Mouse (Mus musculus) MEL (cell line): ENCODE measurements around the gene Gm29094. TPM values are rescaled to one million over a fixed set of nuclear protein-coding genes. Genes with fewer than 3 reads are reported as not detected.
"Not testable (repeated sequence)": the region's sequence is repeated elsewhere in the genome, so short reads cannot be mapped to it uniquely, and the experiment has no call there.

Source experiments
- DNase-seq: peaks from one replicate; pipeline ENCODE4 v3.0.0; 2011; ENCODE audit warnings: low read depth, low spot score
- H3K27ac ChIP-seq: 2 replicates; pipeline ENCODE4 v1.5.1; 2012; ENCODE audit warnings: low read depth, mild to moderate bottlenecking, control low read depth, low read length, moderate library complexity; ENCODE audit not compliant: control insufficient read depth
- H3K27me3 ChIP-seq, 2 experiments: fragments of 150-350 bp in 1 of 2; sonication (generic) in 1 of 2; 2 replicates each; pipeline ENCODE4 v1.6.1; 2012; ENCODE audit warnings: low read length in 2 of 2, mild to moderate bottlenecking in 2 of 2, improper control_type of control experiment in 1 of 2, moderate library complexity in 1 of 2; ENCODE audit not compliant: insufficient read depth in 2 of 2, control insufficient read depth in 1 of 2
- H3K36me3 ChIP-seq, 2 experiments: 2 replicates each; pipeline ENCODE4 v1.6.1; 2012 to 2014; ENCODE audit warnings: low read length in 2 of 2, improper control_type of control experiment in 1 of 2, inconsistent platforms in 1 of 2, mild to moderate bottlenecking in 1 of 2; ENCODE audit not compliant: insufficient read depth in 2 of 2, control insufficient read depth in 1 of 2
- H3K4me1 ChIP-seq, 2 experiments: fragments of 150-350 bp in 1 of 2; sonication (generic) in 1 of 2; 2 replicates each; pipeline ENCODE4 v1.6.1; 2012; ENCODE audit warnings: low read length in 2 of 2, improper control_type of control experiment in 1 of 2, mild to moderate bottlenecking in 1 of 2; ENCODE audit not compliant: insufficient read depth in 2 of 2, control insufficient read depth in 1 of 2
- H3K4me3 ChIP-seq, 2 experiments: fragments of 150-350 bp in 1 of 2; sonication (generic) in 1 of 2; 2 replicates each; pipeline ENCODE4 v1.5.1; 2012; ENCODE audit warnings: low read depth in 2 of 2, low read length in 2 of 2, mild to moderate bottlenecking in 2 of 2, moderate library complexity in 2 of 2, control low read depth in 1 of 2, improper control_type of control experiment in 1 of 2; ENCODE audit not compliant: control insufficient read depth in 1 of 2, insufficient read depth in 1 of 2
- H3K79me2 ChIP-seq: 2 replicates; pipeline ENCODE4 v1.6.1; 2012; ENCODE audit warnings: mild to moderate bottlenecking, low read length, moderate library complexity; ENCODE audit not compliant: control insufficient read depth, poor library complexity, insufficient read depth
- H3K9ac ChIP-seq: 2 replicates; pipeline ENCODE4 v1.6.1; 2012; ENCODE audit warnings: low read depth, mild to moderate bottlenecking, control low read depth, low read length, moderate library complexity; ENCODE audit not compliant: control insufficient read depth, poor library complexity, severe bottlenecking
- H3K9me3 ChIP-seq: fragments of 150-350 bp; sonication (generic); replicated peaks from 2 replicates; pipeline ENCODE4 v1.6.1; 2012; ENCODE audit warnings: mild to moderate bottlenecking, low read length, improper control_type of control experiment, moderate library complexity; ENCODE audit not compliant: insufficient read depth
- CTCF ChIP-seq, 3 experiments: IDR thresholded peaks in 2 of 3; conservative IDR thresholded peaks in 1 of 3; 2 replicates each; pipeline ENCODE4 v1.5.1; 2011 to 2012; ENCODE audit warnings: low read length in 3 of 3, low read depth in 2 of 3, mild to moderate bottlenecking in 2 of 3, improper control_type of control experiment in 1 of 3, inconsistent platforms in 1 of 3, mixed read lengths in 1 of 3, moderate library complexity in 1 of 3; ENCODE audit not compliant: control insufficient read depth in 1 of 3, insufficient read depth in 1 of 3, poor library complexity in 1 of 3, severe bottlenecking in 1 of 3
- HCFC1 ChIP-seq: IDR thresholded peaks from 2 replicates; pipeline ENCODE4 v1.6.1; 2012; ENCODE audit warnings: low read depth, mild to moderate bottlenecking, inconsistent platforms, low read length, improper control_type of control experiment, moderate library complexity
- NRF1 ChIP-seq: IDR thresholded peaks from 2 replicates; pipeline ENCODE4 v1.6.1; 2014; ENCODE audit warnings: low read depth, mild to moderate bottlenecking, inconsistent platforms, low read length, improper control_type of control experiment, moderate library complexity; ENCODE audit not compliant: poor library complexity, insufficient read depth, severe bottlenecking
- ZNF384 ChIP-seq: IDR thresholded peaks from 2 replicates; pipeline ENCODE4 v1.6.1; 2012; ENCODE audit warnings: low read depth, mild to moderate bottlenecking, inconsistent platforms, low read length, improper control_type of control experiment
- polyA plus RNA-seq, 2 experiments: library from polyadenylated mRNA; stranded (reverse) in 1 of 2; unstranded in 1 of 2; fragments of >175 nt in 1 of 2; fragments of >200 nt in 1 of 2; gene quantifications; 2 replicates each; pipeline versions ENCODE4 v1.2.1 to v1.2.4; 2012; ENCODE audit warnings: low replicate concordance in 2 of 2, low read depth in 1 of 2; ENCODE audit not compliant: insufficient read length in 2 of 2, insufficient read depth in 1 of 2, missing spikeins in 1 of 2
- total RNA-seq: library from RNA; depleted of rRNA; stranded (reverse); fragments of 300-350 nt; gene quantifications from 2 replicates; pipeline ENCODE4 v1.2.3, GENCODE M21; 2012

Gm29094 gene
- total and polyA plus RNA-seq, 3 experiments, result not detected

- DNase-seq, result peak; percentile 47
- H3K27ac ChIP-seq, result peak overlapping the region; percentile 84
- peak overlapping the region; percentile 73 for H3K9ac ChIP-seq
- H3K9me3 ChIP-seq, H3K27me3 ChIP-seq, H3K4me1 ChIP-seq, H3K79me2 ChIP-seq, H3K36me3 ChIP-seq: not testable (repeated sequence)
- TF ChIP-seq HCFC1 (0 out of 2 replicates have a peak, but pooled peaks have one; percentile 14), NRF1 (peak; percentile 55), ZNF384 (peak; percentile 82)
- peak overlapping the region; percentile 64 to 84 for H3K4me3 ChIP-seq
Measured at GRCm38 (mm10) chr9:89211065-89211858, 12.1 kb downstream of the Gm29094 start.

- H3K27ac ChIP-seq, DNase-seq, H3K36me3 ChIP-seq, H3K4me1 ChIP-seq, H3K79me2 ChIP-seq, H3K9me3 ChIP-seq, H3K27me3 ChIP-seq, H3K9ac ChIP-seq, H3K4me3 ChIP-seq: not testable (repeated sequence)
- 0 out of 6 replicates have a peak, but pooled peaks of 1 of the 3 experiments have one; percentile 12 for TF ChIP-seq CTCF (IDR thresholded peaks at IDR 0.05 in 2 of 3, conservative IDR thresholded peaks at IDR 0.05 in 1 of 3; ENCODE audit: control insufficient read depth in 1 of 3, insufficient read depth in 1 of 3, low read depth in 2 of 3, low read length in 3 of 3, poor library complexity in 1 of 3, severe bottlenecking in 1 of 3)
Measured at GRCm38 (mm10) chr9:89212428-89212827, 13.2 kb downstream of the Gm29094 start.

GRCm38 (mm10) chr9:89218174-89218573 is 19.0 kb downstream of the Gm29094 start:
- not testable (repeated sequence) for H3K9me3 ChIP-seq, H3K27me3 ChIP-seq, H3K79me2 ChIP-seq, H3K4me1 ChIP-seq, H3K27ac ChIP-seq, H3K9ac ChIP-seq, H3K36me3 ChIP-seq, DNase-seq, H3K4me3 ChIP-seq

- not testable (repeated sequence) for H3K27ac ChIP-seq, H3K4me3 ChIP-seq, H3K9me3 ChIP-seq, H3K27me3 ChIP-seq, H3K4me1 ChIP-seq, H3K9ac ChIP-seq, H3K79me2 ChIP-seq, DNase-seq, H3K36me3 ChIP-seq
Measured at GRCm38 (mm10) chr9:89219668-89220067, 20.5 kb downstream of the Gm29094 start.

- H3K9me3 ChIP-seq, H3K27ac ChIP-seq, H3K27me3 ChIP-seq, H3K4me3 ChIP-seq, H3K79me2 ChIP-seq, DNase-seq, H3K4me1 ChIP-seq, H3K36me3 ChIP-seq, H3K9ac ChIP-seq: not testable (repeated sequence)
Measured at GRCm38 (mm10) chr9:89220704-89221287, 21.6 kb downstream of the Gm29094 start.
